Mouse (Mus musculus) layer of hippocampus, adult 11-12 months (tissue): Measurements from ENCODE around the gene Mb.

Source experiments
- DNase-seq: peaks from one replicate; pipeline ENCODE4 v3.0.0; 2022; ENCODE audit warnings: low spot score

Mb gene

GRCm38 (mm10) chr15:76979799-76980198 lies 70.7 kb downstream of the Mb start:
- DNase-seq: no peak

GRCm38 (mm10) chr15:76976619-76977018 lies 73.9 kb downstream of the Mb start:
- no peak for DNase-seq

DNA sequence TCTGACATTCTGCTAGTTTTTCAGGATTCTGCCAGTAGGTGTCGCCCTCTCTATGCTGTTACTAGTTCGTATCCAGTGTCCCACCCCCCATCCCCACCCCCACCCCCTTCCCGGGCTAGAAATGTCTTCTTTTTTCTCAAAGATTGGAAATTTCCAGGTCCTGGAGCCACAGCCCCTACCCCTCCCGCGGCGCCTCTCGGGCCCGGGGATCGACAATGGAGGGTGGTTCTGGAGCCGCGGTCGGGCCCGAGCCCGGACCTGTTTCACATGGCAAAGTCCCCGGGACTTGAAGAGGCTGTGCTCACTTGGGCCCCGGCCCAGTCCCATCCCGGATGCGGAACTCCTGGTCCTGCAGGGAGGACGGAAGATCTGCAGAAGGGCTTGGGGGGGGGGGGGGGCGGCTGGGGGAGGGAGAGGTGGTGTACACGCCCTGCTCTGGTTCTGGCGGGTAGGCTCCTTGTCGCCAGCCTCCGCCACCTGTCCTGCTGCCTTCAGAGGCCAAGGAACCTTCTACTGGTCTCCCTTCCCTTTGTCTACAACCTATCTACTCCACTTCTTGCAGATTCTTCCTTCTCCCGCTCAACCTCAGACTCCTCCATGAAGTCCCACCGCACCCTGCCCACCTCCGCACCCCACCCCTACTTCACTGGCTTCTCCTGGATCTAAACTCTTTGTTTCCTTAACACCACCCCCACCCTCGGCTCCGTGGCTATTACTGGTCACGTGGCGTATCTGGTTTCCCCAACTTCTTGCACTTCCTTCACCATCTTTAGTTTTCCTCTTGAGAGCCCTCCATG lies 76.4 kb downstream of the Mb start:
- peak; percentile 90 for DNase-seq

DNA sequence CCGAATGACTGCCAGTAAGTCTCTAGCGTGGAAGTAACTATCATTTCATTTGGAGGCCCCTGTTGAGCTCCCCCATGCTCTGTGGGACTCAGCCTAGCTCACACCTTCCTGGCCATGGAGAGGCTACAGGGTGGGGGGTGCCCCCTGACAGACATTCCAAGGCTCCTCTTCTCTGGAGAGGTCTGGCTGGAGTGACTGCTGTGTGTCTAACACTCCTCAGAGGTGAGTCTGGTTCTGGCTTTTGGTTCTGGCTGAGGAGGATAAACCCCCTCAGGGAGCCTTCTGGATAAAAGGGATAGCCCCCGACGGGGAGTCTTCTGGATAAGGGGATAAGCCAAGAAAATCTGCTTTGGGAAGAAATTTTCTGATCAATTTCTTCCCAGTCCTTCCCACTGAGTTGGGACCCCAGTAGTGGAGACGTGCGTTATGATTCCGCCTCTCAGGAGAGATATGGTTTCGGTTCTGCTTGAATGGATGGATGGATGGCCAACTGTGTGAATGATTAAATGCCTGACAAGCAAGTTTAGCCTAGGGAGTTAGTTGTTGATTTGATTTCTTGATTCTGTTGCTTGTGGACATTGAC lies 77.1 kb downstream of the Mb start:
- no peak for DNase-seq

DNA sequence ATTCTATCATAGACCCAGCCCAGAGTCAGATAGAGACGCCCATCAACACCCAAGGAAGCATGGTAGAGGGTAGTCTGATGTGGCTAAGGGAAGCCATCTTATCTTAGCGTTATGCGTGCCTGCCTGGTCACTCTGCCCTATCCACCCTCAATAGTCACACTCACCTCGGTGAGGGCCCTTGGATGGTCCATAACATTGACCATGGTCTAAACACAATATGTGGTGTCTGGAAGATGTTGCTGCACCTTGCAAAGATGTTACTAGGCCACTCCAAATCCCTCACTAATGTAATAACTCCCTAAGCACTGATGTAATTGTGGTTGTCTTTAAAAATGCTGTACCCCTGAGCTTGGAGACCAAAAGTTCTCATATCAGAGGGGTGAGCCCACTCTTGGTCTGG lies 77.8 kb downstream of the Mb start:
- DNase-seq: no peak
